Mouse (Mus musculus) intestine, postnatal 0 days (tissue): Measurements from ENCODE around the gene Prc1. TPM values are rescaled to one million over a fixed set of nuclear protein-coding genes. Genes with fewer than 3 reads are reported as not detected.

Source experiments
- ATAC-seq: fragments of 200-750 bp; cut with Nextera tagmentation; 2 replicates; pipeline ENCODE4 v1.8.0; 2017; ENCODE audit warnings: mild to moderate bottlenecking, moderate TSS enrichment, moderate library complexity
- H3K27ac ChIP-seq: fragments of 300-500 bp; sonication (generic); 2 replicates; pipeline ENCODE4 v1.5.1; 2014; ENCODE audit warnings: mild to moderate bottlenecking, low read depth, low read length, moderate library complexity
- H3K27me3 ChIP-seq: fragments of 300-500 bp; sonication (generic); replicated peaks from 2 replicates; pipeline ENCODE4 v1.6.1; 2014; ENCODE audit warnings: low read length, mixed read lengths; ENCODE audit not compliant: control insufficient read depth, insufficient read depth
- H3K36me3 ChIP-seq: fragments of 300-500 bp; sonication (generic); 2 replicates; pipeline ENCODE4 v1.6.1; 2014; ENCODE audit warnings: mild to moderate bottlenecking, moderate library complexity; ENCODE audit not compliant: control insufficient read depth, insufficient read depth
- H3K4me1 ChIP-seq: fragments of 300-500 bp; sonication (generic); replicated peaks from 2 replicates; pipeline ENCODE4 v1.6.1; 2014; ENCODE audit warnings: antibody characterized with exemption, low read length, mixed read lengths; ENCODE audit not compliant: control insufficient read depth, insufficient read depth
- H3K4me2 ChIP-seq: fragments of 300-500 bp; sonication (generic); replicated peaks from 2 replicates; pipeline ENCODE4 v1.6.1; 2014; ENCODE audit warnings: low read depth, mild to moderate bottlenecking, moderate library complexity
- H3K4me3 ChIP-seq: fragments of 300-500 bp; sonication (generic); 2 replicates; pipeline ENCODE4 v1.5.1; 2014; ENCODE audit warnings: low read depth, low read length
- H3K9ac ChIP-seq: fragments of 300-500 bp; sonication (generic); 2 replicates; pipeline ENCODE4 v1.6.1; 2014; ENCODE audit warnings: mild to moderate bottlenecking, low read depth, low read length
- H3K9me3 ChIP-seq: fragments of 300-500 bp; sonication (generic); 2 replicates; pipeline ENCODE4 v1.6.1; 2016; ENCODE audit warnings: mixed run types; ENCODE audit not compliant: control insufficient read depth
- CTCF ChIP-seq: sonication (generic); IDR thresholded peaks from 2 replicates; pipeline ENCODE4 v1.5.1; 2016; ENCODE audit warnings: low read depth, mild to moderate bottlenecking, control low read depth, antibody characterized with exemption, moderate library complexity
- WGBS: fragments of 180-500 bp; shearing (Covaris S2); extraction: QIAGEN DNeasy Blood & Tissue Kit; methylation state at CpG from one replicate; pipeline ENCODE4 v1.1.7; 2014; 5-methylcytosine and 5-hydroxymethylcytosine counted together
- polyA plus RNA-seq: library from polyadenylated mRNA; unstranded; fragments of >200 nt; fragmentation: Nextera tagmentation; extraction: Ambion mirVana; gene quantifications from 2 replicates; pipeline ENCODE4 v1.2.1, GENCODE M21; 2015

Prc1 gene
- polyA plus RNA-seq, 1 experiment from 2014 or later, result 32.5 TPM

- TF ChIP-seq CTCF, result peak; percentile 50
- Histone ChIP-seq H3K36me3 (no peaks in the 10 kb centered on the region), H3K27ac (no peak overlapping the region), H3K4me2 (no peak overlapping the region), H3K4me3 (no peak overlapping the region), H3K27me3 (no peaks in the 10 kb centered on the region), H3K9me3 (no peaks in the 10 kb centered on the region), H3K9ac (no peak overlapping the region), H3K4me1 (no peaks in the 10 kb centered on the region; the same call in 1 of the 2 replicates)
- no peak for ATAC-seq
- WGBS, result 79% methylated on average over 2 of the region's 2 CpGs
Measured at GRCm38 (mm10) chr7:80255981-80256380, 38.3 kb upstream of the Prc1 start.

GRCm38 (mm10) chr7:80257706-80258105 lies 36.5 kb upstream of the Prc1 start:
- Histone ChIP-seq H3K4me3 (no peak overlapping the region), H3K9me3 (no peaks in the 10 kb centered on the region), H3K9ac (no peak overlapping the region), H3K36me3 (no peaks in the 10 kb centered on the region), H3K27me3 (no peaks in the 10 kb centered on the region), H3K4me2 (no peak overlapping the region), H3K4me1 (peaks cover 6% of the 10 kb centered on the region; the same call in 1 of the 2 replicates), H3K27ac (no peak overlapping the region)
- ATAC-seq, result no peak
- TF ChIP-seq CTCF, result no peak
- 65% methylated on average over 2 of the region's 2 CpGs for WGBS

- H3K4me1 ChIP-seq, result peaks cover 6% of the 10 kb centered on the region; the same call in 1 of the 2 replicates
- peak within 1 kb of the TSS; percentile 75 for H3K9ac ChIP-seq
- ATAC-seq, result peak; percentile 81
- H3K4me3 ChIP-seq, result peak within 1 kb of the TSS; percentile 74
- 24% methylated on average over 40 of the region's 40 CpGs for WGBS
- H3K27ac ChIP-seq, result peak within 1 kb of the TSS; percentile 76
- peak; percentile 50 for TF ChIP-seq CTCF
- H3K4me2 ChIP-seq, result peak within 1 kb of the TSS; percentile 79
- H3K27me3 ChIP-seq, result no peaks in the 10 kb centered on the region
- H3K9me3 ChIP-seq, result no peaks in the 10 kb centered on the region
- H3K36me3 ChIP-seq, result peaks cover 11% of the 10 kb centered on the region; the same call in 1 of the 2 replicates
Measured at GRCm38 (mm10) chr7:80260625-80261371, 33.5 kb upstream of the Prc1 start, which contains the start of gene Ngrn. Gene Ngrn (plus strand): TSS chr7:80261215.

GRCm38 (mm10) chr7:80261372-80261990 lies 32.8 kb upstream of the Prc1 start:
- H3K9me3 ChIP-seq, result no peaks in the 10 kb centered on the region
- peaks cover 6% of the 10 kb centered on the region; the same call in 1 of the 2 replicates for H3K4me1 ChIP-seq
- H3K4me2 ChIP-seq, result peak overlapping the region; percentile 79
- H3K4me3 ChIP-seq, result peak overlapping the region; percentile 74
- TF ChIP-seq CTCF, result no peak
- H3K27me3 ChIP-seq, result no peaks in the 10 kb centered on the region
- peak; percentile 49 for ATAC-seq
- peak overlapping the region; percentile 76 for H3K27ac ChIP-seq
- H3K9ac ChIP-seq, result peak overlapping the region; percentile 75
- WGBS, result under 1% methylated on average over 30 of the region's 32 CpGs
- H3K36me3 ChIP-seq, result peaks cover 14% of the 10 kb centered on the region; the same call in 1 of the 2 replicates

GRCm38 (mm10) chr7:80264606-80265005 lies 29.6 kb upstream of the Prc1 start:
- H3K4me3 ChIP-seq, result no peak overlapping the region
- ATAC-seq, result no peak
- peaks cover 6% of the 10 kb centered on the region; the same call in 1 of the 2 replicates for H3K4me1 ChIP-seq
- no peak overlapping the region for H3K27ac ChIP-seq
- TF ChIP-seq CTCF, result no peak
- no peak overlapping the region for H3K4me2 ChIP-seq
- H3K9ac ChIP-seq, result no peak overlapping the region
- 93% methylated on average over 12 of the region's 12 CpGs for WGBS
- H3K36me3 ChIP-seq, result peaks cover 20% of the 10 kb centered on the region; the same call in 1 of the 2 replicates
- H3K27me3 ChIP-seq, result no peaks in the 10 kb centered on the region
- no peaks in the 10 kb centered on the region for H3K9me3 ChIP-seq

GRCm38 (mm10) chr7:80267764-80268163 lies 26.5 kb upstream of the Prc1 start:
- WGBS, result 78% methylated on average over 1 of the region's 1 CpGs

More at GRCm38 (mm10) chr7:80267764-80268163, 26.5 kb upstream of the Prc1 start:
- TF ChIP-seq CTCF, result no peak
- H3K4me3 ChIP-seq, result no peak overlapping the region
- H3K36me3 ChIP-seq, result peaks cover 22% of the 10 kb centered on the region; the same call in 1 of the 2 replicates
- no peaks in the 10 kb centered on the region for H3K27me3 ChIP-seq
- H3K4me2 ChIP-seq, result no peak overlapping the region
- no peak overlapping the region for H3K27ac ChIP-seq
- peaks cover 4% of the 10 kb centered on the region; the same call in 1 of the 2 replicates for H3K4me1 ChIP-seq
- no peak for ATAC-seq
- no peaks in the 10 kb centered on the region for H3K9me3 ChIP-seq
- H3K9ac ChIP-seq, result no peak overlapping the region
